Mouse (Mus musculus) hindbrain, embryonic 12.5 days (tissue): Measurements from ENCODE around the gene Gli1. TPM values are rescaled to one million over a fixed set of nuclear protein-coding genes. Genes with fewer than 3 reads are reported as not detected.
A peak's percentile ranks its signal among the peaks of the same experiment; 100 is the strongest.

Experiments used
- ATAC-seq: fragments of 200-750 bp; cut with Nextera tagmentation; 2 replicates; pipeline ENCODE4 v1.8.0; 2017; ENCODE audit warnings: moderate TSS enrichment; ENCODE audit not compliant: low FRiP score
- H3K27ac ChIP-seq: fragments of 300-500 bp; sonication (generic); 2 replicates; pipeline ENCODE4 v1.5.1; 2016; ENCODE audit warnings: mild to moderate bottlenecking
- H3K27me3 ChIP-seq: fragments of 300-500 bp; sonication (generic); 2 replicates; pipeline ENCODE4 v1.6.1; 2016; ENCODE audit warnings: mild to moderate bottlenecking
- H3K36me3 ChIP-seq: fragments of 300-500 bp; sonication (generic); 2 replicates; pipeline ENCODE4 v1.6.1; 2016; ENCODE audit warnings: mild to moderate bottlenecking
- H3K4me1 ChIP-seq: fragments of 300-500 bp; sonication (generic); 2 replicates; pipeline ENCODE4 v1.6.1; 2016
- H3K4me2 ChIP-seq: fragments of 300-500 bp; sonication (generic); replicated peaks from 2 replicates; pipeline ENCODE4 v1.6.1; 2016; ENCODE audit warnings: mild to moderate bottlenecking
- H3K4me3 ChIP-seq: fragments of 300-500 bp; sonication (generic); 2 replicates; pipeline ENCODE4 v1.5.1; 2016; ENCODE audit warnings: mild to moderate bottlenecking
- H3K9ac ChIP-seq: fragments of 300-500 bp; sonication (generic); 2 replicates; pipeline ENCODE4 v1.6.1; 2016; ENCODE audit warnings: mild to moderate bottlenecking, moderate library complexity
- H3K9me3 ChIP-seq: fragments of 300-500 bp; sonication (generic); replicated peaks from 2 replicates; pipeline ENCODE4 v1.6.1; 2016; ENCODE audit warnings: mild to moderate bottlenecking
- WGBS: fragments of 180-500 bp; shearing (Covaris S2); methylation state at CpG from one replicate; pipeline ENCODE4 v1.1.7; 2016; 5-methylcytosine and 5-hydroxymethylcytosine counted together
- polyA plus RNA-seq: library from polyadenylated mRNA; unstranded; fragments of >200 nt; fragmentation: Nextera tagmentation; extraction: Ambion mirVana; gene quantifications from 2 replicates; pipeline ENCODE4 v1.2.1, GENCODE M21; 2016

Gene Gli1
- 3.7 and 4.8 TPM in 2 replicates for polyA plus RNA-seq

GRCm38 (mm10) chr10:127341891-127342639, at the start of gene Gli1:
Gene Gli1, minus strand, starts transcription at chr10:127341974.
- peak; percentile 35; the same call in 1 of the 2 replicates for ATAC-seq
- Histone ChIP-seq H3K27me3 (peaks cover 38% of the 10 kb centered on the region), H3K9ac (peak within 1 kb of the TSS; percentile 51), H3K27ac (peak within 1 kb of the TSS; percentile 48; the same call in 1 of the 2 replicates), H3K9me3 (no peaks in the 10 kb centered on the region), H3K36me3 (no peaks in the 10 kb centered on the region), H3K4me2 (peak within 1 kb of the TSS; percentile 66), H3K4me1 (peaks cover 37% of the 10 kb centered on the region), H3K4me3 (peak within 1 kb of the TSS; percentile 40)
- WGBS: 0% methylated on average over 29 of the region's 29 CpGs

GRCm38 (mm10) chr10:127381743-127382134, 40.0 kb upstream of the Gli1 start:
- H3K9ac ChIP-seq: peak overlapping the region; percentile 77; the same call in 1 of the 2 replicates
- 49% methylated on average over 2 of the region's 2 CpGs for WGBS
- no peaks in the 10 kb centered on the region for H3K36me3 ChIP-seq
- H3K4me2 ChIP-seq: peak overlapping the region; percentile 81
- peak overlapping the region; percentile 68 for H3K4me3 ChIP-seq
- H3K9me3 ChIP-seq: no peaks in the 10 kb centered on the region
- H3K27ac ChIP-seq: peak overlapping the region; percentile 95; the same call in 1 of the 2 replicates
- peaks cover 9% of the 10 kb centered on the region for H3K4me1 ChIP-seq
- no peaks in the 10 kb centered on the region for H3K27me3 ChIP-seq
- no peak for ATAC-seq

DNA sequence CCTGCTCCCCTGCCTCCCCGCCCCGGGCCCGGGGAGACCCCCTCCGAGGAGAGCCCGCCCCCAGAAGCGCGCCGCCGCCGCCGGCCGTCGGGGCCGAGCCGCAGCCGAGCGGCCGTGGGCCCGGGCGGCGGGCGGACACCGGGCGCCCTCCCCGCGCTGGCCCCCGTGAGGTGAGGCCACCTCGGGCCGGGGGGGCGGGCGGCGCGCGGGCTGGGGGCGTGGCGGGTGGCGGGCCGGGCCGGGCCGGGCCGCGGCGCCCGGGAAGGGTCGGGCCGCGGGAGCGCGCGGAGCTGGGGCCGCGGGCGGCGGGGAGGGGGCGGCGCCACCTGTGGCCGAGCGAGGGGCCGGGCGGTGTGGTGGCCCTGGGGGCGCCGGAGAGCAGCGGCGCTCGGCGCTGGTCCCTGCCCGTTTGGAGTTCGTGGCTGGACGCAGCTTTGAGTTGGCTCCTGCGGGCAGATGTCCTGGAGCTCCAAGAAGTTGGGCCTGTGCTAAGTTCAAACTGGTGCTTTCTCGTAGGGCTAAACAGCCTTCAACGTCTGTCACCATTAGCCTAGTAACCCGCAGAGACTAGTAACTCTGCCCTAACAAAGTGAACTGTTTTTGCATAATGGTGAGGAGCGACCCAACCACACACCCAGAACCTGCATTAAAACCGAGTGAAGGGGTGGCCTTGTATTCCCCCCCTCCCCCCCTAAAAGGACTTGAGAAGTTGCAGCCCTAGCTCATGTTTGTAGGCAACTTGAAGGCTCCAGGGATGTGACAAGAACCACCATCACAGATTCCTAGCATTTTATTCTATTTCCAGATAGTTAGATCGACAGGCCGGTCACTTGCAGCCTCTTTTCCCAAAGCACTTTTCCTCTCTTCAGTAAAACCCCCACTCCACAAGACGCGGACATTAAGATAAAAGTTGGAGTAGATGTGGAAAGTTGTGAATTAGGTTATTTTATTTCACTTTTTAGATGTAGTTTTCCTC, 39.3 kb upstream of the Gli1 start:
- H3K9ac ChIP-seq: peak overlapping the region; percentile 77
- peak; percentile 83 for ATAC-seq
- peaks cover 9% of the 10 kb centered on the region for H3K4me1 ChIP-seq
- H3K4me2 ChIP-seq: peak overlapping the region; percentile 81
- peak overlapping the region; percentile 95 for H3K27ac ChIP-seq
- no peaks in the 10 kb centered on the region for H3K9me3 ChIP-seq
- H3K27me3 ChIP-seq: no peaks in the 10 kb centered on the region
- 1% methylated on average over 38 of the region's 79 CpGs for WGBS
- H3K4me3 ChIP-seq: peak overlapping the region; percentile 68
- H3K36me3 ChIP-seq: no peaks in the 10 kb centered on the region

- ATAC-seq: peak; percentile 96
- H3K4me2 ChIP-seq: peak within 1 kb of the TSS; percentile 81
- peaks cover 9% of the 10 kb centered on the region for H3K4me1 ChIP-seq
- WGBS: under 1% methylated on average over 52 of the region's 53 CpGs
- H3K27ac ChIP-seq: peak within 1 kb of the TSS; percentile 95
- H3K4me3 ChIP-seq: peak within 1 kb of the TSS; percentile 68
- H3K9me3 ChIP-seq: no peaks in the 10 kb centered on the region
- peak within 1 kb of the TSS; percentile 77 for H3K9ac ChIP-seq
- H3K36me3 ChIP-seq: no peaks in the 10 kb centered on the region
- no peaks in the 10 kb centered on the region for H3K27me3 ChIP-seq
Observed at GRCm38 (mm10) chr10:127380251-127380691, 38.5 kb upstream of the Gli1 start, which contains the start of gene R3hdm2. Gene R3hdm2, plus strand, starts transcription at chr10:127380327.

- Histone ChIP-seq H3K27me3 (no peaks in the 10 kb centered on the region), H3K4me2 (peak overlapping the region; percentile 61), H3K9me3 (no peaks in the 10 kb centered on the region), H3K27ac (peak overlapping the region; percentile 95), H3K36me3 (no peaks in the 10 kb centered on the region), H3K4me3 (peak overlapping the region; percentile 68), H3K9ac (no peak overlapping the region), H3K4me1 (peaks cover 9% of the 10 kb centered on the region)
- WGBS: 85% methylated on average over 8 of the region's 8 CpGs
- ATAC-seq: no peak
Observed at GRCm38 (mm10) chr10:127379654-127380053, 37.9 kb upstream of the Gli1 start.

GRCm38 (mm10) chr10:127377700-127378099, 35.9 kb upstream of the Gli1 start:
- H3K9me3 ChIP-seq: no peaks in the 10 kb centered on the region
- no peak overlapping the region for H3K9ac ChIP-seq
- peaks cover 9% of the 10 kb centered on the region for H3K4me1 ChIP-seq
- ATAC-seq: no peak
- no peak overlapping the region for H3K4me3 ChIP-seq
- WGBS: 74% methylated on average over 3 of the region's 3 CpGs
- H3K36me3 ChIP-seq: no peaks in the 10 kb centered on the region
- H3K27ac ChIP-seq: no peak overlapping the region
- H3K4me2 ChIP-seq: no peak overlapping the region
- H3K27me3 ChIP-seq: no peaks in the 10 kb centered on the region

DNA sequence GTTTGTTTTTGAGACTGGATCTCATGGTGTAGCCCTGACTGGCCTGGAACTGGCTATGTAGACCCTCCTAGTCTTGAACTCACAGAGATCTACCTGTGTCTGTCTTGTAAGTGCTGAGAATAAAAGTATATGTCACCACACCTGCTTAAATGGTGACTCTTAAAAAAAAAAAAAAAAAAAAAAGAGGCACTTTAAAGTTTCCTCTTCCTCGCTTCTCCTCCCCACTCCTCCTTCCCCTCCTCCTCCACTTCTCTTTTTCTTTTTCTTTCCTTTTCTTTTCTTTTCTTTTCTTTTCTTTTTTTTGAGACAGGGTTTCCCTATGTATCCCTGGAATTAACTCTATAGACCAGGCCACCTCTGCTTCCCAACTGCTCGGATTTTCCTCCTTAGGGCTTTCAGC, 29.2 kb upstream of the Gli1 start:
- WGBS: 51% methylated on average over 2 of the region's 2 CpGs
- H3K4me3 ChIP-seq: no peak overlapping the region
- no peak for ATAC-seq
- no peak overlapping the region for H3K27ac ChIP-seq
- no peaks in the 10 kb centered on the region for H3K27me3 ChIP-seq
- H3K4me1 ChIP-seq: no peaks in the 10 kb centered on the region
- no peak overlapping the region for H3K4me2 ChIP-seq
- no peaks in the 10 kb centered on the region for H3K36me3 ChIP-seq
- H3K9me3 ChIP-seq: no peaks in the 10 kb centered on the region
- no peak overlapping the region for H3K9ac ChIP-seq

GRCm38 (mm10) chr10:127369834-127370820, 28.4 kb upstream of the Gli1 start, which contains the start of gene Inhbc:
Gene Inhbc, minus strand, starts transcription at chr10:127370431.
- H3K4me2 ChIP-seq: no peak within 1 kb of the TSS
- H3K27me3 ChIP-seq: no peaks in the 10 kb centered on the region
- no peak within 1 kb of the TSS for H3K9ac ChIP-seq
- no peak within 1 kb of the TSS for H3K27ac ChIP-seq
- 78% methylated on average over 22 of the region's 22 CpGs for WGBS
- no peaks in the 10 kb centered on the region for H3K36me3 ChIP-seq
- no peaks in the 10 kb centered on the region for H3K4me1 ChIP-seq
- ATAC-seq: no peak
- no peaks in the 10 kb centered on the region for H3K9me3 ChIP-seq
- no peak within 1 kb of the TSS for H3K4me3 ChIP-seq

DNA sequence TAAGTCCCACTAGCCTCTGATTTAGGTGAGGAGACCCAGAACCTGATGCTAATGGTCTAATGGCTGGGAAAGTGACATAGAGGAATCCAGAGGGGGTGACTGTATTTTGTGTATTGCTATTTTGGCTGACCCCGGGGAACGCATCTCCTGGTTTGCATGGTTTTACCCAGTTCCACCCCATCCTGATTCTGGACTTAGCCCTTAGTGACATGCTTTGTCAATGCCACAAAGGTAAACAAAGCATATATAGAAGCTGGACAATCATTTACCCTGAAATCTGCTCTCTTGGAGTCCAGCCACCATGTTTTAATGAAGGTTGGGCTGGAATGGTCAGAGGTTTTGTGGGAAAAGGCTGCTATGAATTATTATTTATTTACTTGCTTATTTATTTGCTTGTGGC, 26.5 kb upstream of the Gli1 start:
- Histone ChIP-seq H3K36me3 (no peaks in the 10 kb centered on the region), H3K9me3 (no peaks in the 10 kb centered on the region), H3K9ac (no peak overlapping the region), H3K27me3 (no peaks in the 10 kb centered on the region), H3K27ac (no peak overlapping the region), H3K4me2 (no peak overlapping the region), H3K4me3 (no peak overlapping the region), H3K4me1 (no peaks in the 10 kb centered on the region)
- ATAC-seq: no peak
- 72% methylated on average over 2 of the region's 2 CpGs for WGBS

- no peak overlapping the region for H3K9ac ChIP-seq
- no peaks in the 10 kb centered on the region for H3K9me3 ChIP-seq
- no peak overlapping the region for H3K4me3 ChIP-seq
- no peaks in the 10 kb centered on the region for H3K4me1 ChIP-seq
- no peaks in the 10 kb centered on the region for H3K27me3 ChIP-seq
- 75% methylated on average over 5 of the region's 5 CpGs for WGBS
- H3K27ac ChIP-seq: no peak overlapping the region
- no peaks in the 10 kb centered on the region for H3K36me3 ChIP-seq
- ATAC-seq: no peak
- no peak overlapping the region for H3K4me2 ChIP-seq
Observed at GRCm38 (mm10) chr10:127367116-127367515, 25.3 kb upstream of the Gli1 start.

DNA sequence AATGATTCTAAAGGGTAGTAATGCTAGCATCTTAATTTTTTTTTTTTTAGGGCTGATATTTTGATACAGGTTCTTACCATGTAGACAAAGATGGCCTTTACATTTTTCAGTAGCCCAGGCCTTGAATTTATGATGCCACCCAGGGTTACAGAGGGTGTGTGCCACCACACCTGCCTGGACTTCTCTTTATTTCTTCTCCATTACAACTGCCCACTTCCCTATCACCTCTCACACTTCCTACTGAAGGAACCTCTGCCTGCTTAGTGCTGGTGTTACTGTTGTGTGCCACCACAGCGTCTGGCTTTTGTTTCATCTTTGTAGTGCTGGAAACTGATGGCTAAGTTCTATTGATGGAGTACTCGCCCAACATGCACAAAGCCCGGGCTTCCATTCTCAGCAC, 18.9 kb upstream of the Gli1 start:
- Histone ChIP-seq H3K36me3 (no peaks in the 10 kb centered on the region), H3K27ac (no peak overlapping the region), H3K27me3 (no peaks in the 10 kb centered on the region), H3K9me3 (no peaks in the 10 kb centered on the region), H3K9ac (no peak overlapping the region), H3K4me1 (no peaks in the 10 kb centered on the region), H3K4me2 (no peak overlapping the region), H3K4me3 (no peak overlapping the region)
- ATAC-seq: no peak
- WGBS: 83% methylated on average over 3 of the region's 3 CpGs
